Mouse (Mus musculus): ENCODE measurements around the gene Tesc. TPM values are rescaled to one million over a fixed set of nuclear protein-coding genes. Genes with fewer than 3 reads are reported as not detected.

Gene Tesc
- polyA plus RNA-seq, 1 experiment: 0.88 TPM

GRCm38 (mm10) chr5:118065516-118066255 lies 38.1 kb downstream of the Tesc start:
- no peak overlapping the region for H3K27ac ChIP-seq (ENCODE audit: insufficient read depth, low read length)
- no peak for TF ChIP-seq CTCF (IDR thresholded peaks at IDR 0.05; ENCODE audit: borderline replicate concordance, insufficient read depth, low read length)
- peaks cover 12% of the 10 kb centered on the region for H3K4me1 ChIP-seq (ENCODE audit: control insufficient read depth, insufficient read depth, low read length)
- H3K4me3 ChIP-seq (ENCODE audit: insufficient read depth, low read length): no peak overlapping the region

GRCm38 (mm10) chr5:118066828-118067227 lies 39.3 kb downstream of the Tesc start:
- Histone ChIP-seq H3K27ac (ENCODE audit: insufficient read depth, low read length) (no peak overlapping the region), H3K4me3 (ENCODE audit: insufficient read depth, low read length) (no peak overlapping the region), H3K4me1 (ENCODE audit: control insufficient read depth, insufficient read depth, low read length) (peaks cover 12% of the 10 kb centered on the region)
- TF ChIP-seq POLR2A (IDR thresholded peaks at IDR 0.05; ENCODE audit: low read depth, low read length): no peak
- peak; percentile 84 for TF ChIP-seq CTCF (IDR thresholded peaks at IDR 0.05; ENCODE audit: borderline replicate concordance, insufficient read depth, low read length)

DNA sequence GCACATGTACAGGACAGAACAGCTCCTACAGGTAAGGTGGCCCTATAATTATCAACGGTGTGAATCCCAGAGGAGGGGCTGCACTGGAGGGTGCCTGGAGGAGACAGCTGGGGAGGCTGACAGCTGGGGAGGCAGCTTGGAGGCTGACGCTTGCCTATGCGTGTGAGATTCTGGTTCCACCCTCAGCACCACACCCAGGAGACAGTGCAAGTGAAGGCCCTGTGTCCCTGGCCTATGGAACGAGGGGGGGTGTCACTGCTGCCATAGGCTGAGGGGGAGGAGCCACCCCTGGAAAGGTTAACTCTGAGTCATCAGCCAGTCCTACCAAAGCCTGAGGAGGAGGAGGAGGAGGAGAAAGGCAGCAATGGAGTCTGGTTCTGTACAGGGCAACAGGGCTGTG lies 40.0 kb downstream of the Tesc start:
- Histone ChIP-seq H3K4me1 (ENCODE audit: control insufficient read depth, insufficient read depth, low read length) (peaks cover 12% of the 10 kb centered on the region), H3K27ac (ENCODE audit: insufficient read depth, low read length) (no peak overlapping the region), H3K4me3 (ENCODE audit: insufficient read depth, low read length) (no peak overlapping the region)
- TF ChIP-seq POLR2A (IDR thresholded peaks at IDR 0.05; ENCODE audit: low read depth, low read length) (no peak), CTCF (IDR thresholded peaks at IDR 0.05; ENCODE audit: borderline replicate concordance, insufficient read depth, low read length) (no peak)

DNA sequence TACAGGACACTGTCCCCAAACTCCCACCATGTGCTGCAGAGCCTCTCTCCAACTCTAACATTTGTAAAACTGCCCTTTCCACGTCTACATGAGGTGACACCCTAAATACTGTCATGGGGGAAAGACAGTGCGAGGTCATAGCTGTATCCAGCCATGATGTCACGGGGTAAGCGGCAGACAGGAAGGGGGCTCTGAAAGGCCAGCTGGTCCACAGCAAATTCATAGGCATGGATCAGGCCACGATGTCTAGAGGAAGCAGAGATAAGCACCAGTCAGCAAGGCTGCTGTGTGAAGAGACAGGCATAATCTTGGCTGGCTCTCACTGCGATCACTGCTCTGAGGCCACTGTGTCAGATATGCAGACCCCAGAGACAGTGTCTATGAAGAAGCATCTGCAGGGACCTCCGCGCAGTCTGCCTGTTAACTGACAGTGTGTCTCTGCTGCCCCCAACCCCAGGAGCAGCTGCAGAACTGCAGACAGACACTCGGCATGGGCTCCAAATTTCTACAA lies 40.5 kb downstream of the Tesc start:
- Histone ChIP-seq H3K4me3 (ENCODE audit: insufficient read depth, low read length) (no peak overlapping the region), H3K4me1 (ENCODE audit: control insufficient read depth, insufficient read depth, low read length) (peaks cover 12% of the 10 kb centered on the region), H3K27ac (ENCODE audit: insufficient read depth, low read length) (no peak overlapping the region)
- TF ChIP-seq CTCF (IDR thresholded peaks at IDR 0.05; ENCODE audit: borderline replicate concordance, insufficient read depth, low read length): no peak
- TF ChIP-seq POLR2A (IDR thresholded peaks at IDR 0.05; ENCODE audit: low read depth, low read length): no peak

DNA sequence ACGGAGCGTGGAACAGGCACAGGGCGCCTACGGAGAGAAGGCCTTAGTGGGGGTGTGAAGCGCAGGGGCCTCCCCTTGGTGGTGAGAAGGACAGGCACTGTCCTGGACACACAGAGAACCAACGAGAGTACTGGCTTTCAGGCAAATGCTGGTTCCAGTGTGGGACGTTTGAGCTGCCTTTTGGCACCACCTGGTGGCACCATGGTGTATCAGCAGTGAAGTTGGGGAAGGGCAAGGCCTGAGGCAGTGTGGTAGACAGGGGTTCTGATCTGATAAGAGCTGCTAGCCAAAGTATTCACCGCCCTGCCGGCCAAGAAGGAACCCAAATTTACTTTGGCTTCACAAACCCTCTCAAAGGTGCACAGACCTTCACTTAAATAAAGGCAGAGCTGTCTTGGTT lies 41.8 kb downstream of the Tesc start:
- TF ChIP-seq POLR2A (IDR thresholded peaks at IDR 0.05; ENCODE audit: low read depth, low read length) (no peak), CTCF (IDR thresholded peaks at IDR 0.05; ENCODE audit: borderline replicate concordance, insufficient read depth, low read length) (peak; percentile 98)

GRCm38 (mm10) chr5:118071766-118072165 lies 44.2 kb downstream of the Tesc start:
- Histone ChIP-seq H3K27ac (ENCODE audit: insufficient read depth, low read length) (no peak overlapping the region), H3K4me1 (ENCODE audit: control insufficient read depth, insufficient read depth, low read length) (peaks cover 8% of the 10 kb centered on the region; the same call in 1 of the 2 replicates), H3K4me3 (ENCODE audit: insufficient read depth, low read length) (no peak overlapping the region)
- TF ChIP-seq POLR2A (IDR thresholded peaks at IDR 0.05; ENCODE audit: low read depth, low read length) (no peak), CTCF (IDR thresholded peaks at IDR 0.05; ENCODE audit: borderline replicate concordance, insufficient read depth, low read length) (no peak)

More for the DNA sequence above, 41.8 kb downstream of the Tesc start:
- no peak overlapping the region for H3K4me3 ChIP-seq (ENCODE audit: insufficient read depth, low read length)
- H3K27ac ChIP-seq (ENCODE audit: insufficient read depth, low read length): no peak overlapping the region
- H3K4me1 ChIP-seq (ENCODE audit: control insufficient read depth, insufficient read depth, low read length): peaks cover 8% of the 10 kb centered on the region; the same call in 1 of the 2 replicates

GRCm38 (mm10) chr5:118073213-118073773 lies 45.8 kb downstream of the Tesc start:
- TF ChIP-seq POLR2A (IDR thresholded peaks at IDR 0.05; ENCODE audit: low read depth, low read length) (no peak), CTCF (IDR thresholded peaks at IDR 0.05; ENCODE audit: borderline replicate concordance, insufficient read depth, low read length) (no peak)
- H3K4me1 ChIP-seq (ENCODE audit: control insufficient read depth, insufficient read depth, low read length): no peaks in the 10 kb centered on the region
- no peak overlapping the region for H3K4me3 ChIP-seq (ENCODE audit: insufficient read depth, low read length)
- H3K27ac ChIP-seq (ENCODE audit: insufficient read depth, low read length): no peak overlapping the region

- H3K27ac ChIP-seq (ENCODE audit: insufficient read depth, low read length): no peak overlapping the region
- TF ChIP-seq POLR2A (IDR thresholded peaks at IDR 0.05; ENCODE audit: low read depth, low read length) (no peak), CTCF (IDR thresholded peaks at IDR 0.05; ENCODE audit: borderline replicate concordance, insufficient read depth, low read length) (no peak)
- H3K4me3 ChIP-seq (ENCODE audit: insufficient read depth, low read length): no peak overlapping the region
- peaks cover 21% of the 10 kb centered on the region for H3K4me1 ChIP-seq (ENCODE audit: control insufficient read depth, insufficient read depth, low read length)
Measured at GRCm38 (mm10) chr5:118076721-118077592, 49.4 kb downstream of the Tesc start.

DNA sequence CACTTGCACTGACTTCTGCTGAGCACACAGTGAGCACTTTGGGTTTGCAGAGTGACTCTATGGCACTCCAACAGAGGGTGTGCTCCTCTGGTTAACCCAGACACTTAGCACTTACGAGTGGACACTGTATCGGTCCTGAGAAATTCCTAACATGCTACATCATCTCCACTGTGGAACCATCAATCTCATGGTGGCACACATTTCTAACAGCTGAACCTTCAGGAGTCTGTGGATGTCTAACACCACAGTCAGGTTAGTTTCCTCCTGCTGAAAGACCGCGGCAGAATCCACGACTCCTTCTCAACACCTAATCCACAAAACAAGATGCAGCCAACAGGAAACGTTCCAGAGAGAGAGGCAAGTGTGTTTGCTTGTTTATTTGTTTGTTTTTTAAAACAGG lies 51.0 kb downstream of the Tesc start:
- TF ChIP-seq CTCF (IDR thresholded peaks at IDR 0.05; ENCODE audit: borderline replicate concordance, insufficient read depth, low read length) (no peak), POLR2A (IDR thresholded peaks at IDR 0.05; ENCODE audit: low read depth, low read length) (no peak)
- Histone ChIP-seq H3K27ac (ENCODE audit: insufficient read depth, low read length) (no peak overlapping the region), H3K4me1 (ENCODE audit: control insufficient read depth, insufficient read depth, low read length) (peaks cover 25% of the 10 kb centered on the region), H3K4me3 (ENCODE audit: insufficient read depth, low read length) (no peak overlapping the region)
